Mouse (Mus musculus) brain, embryonic 14.5 days (tissue): Measurements from ENCODE around the gene Pglyrp1.

Source experiments
- CTCF ChIP-seq: fragments of 200-500 bp; IDR thresholded peaks from 2 replicates; pipeline ENCODE4 v1.5.1; 2012; ENCODE audit warnings: inconsistent platforms, mild to moderate bottlenecking, moderate library complexity, borderline replicate concordance; ENCODE audit not compliant: insufficient read depth, insufficient read length; ENCODE audit errors: extremely low read depth
- POLR2A ChIP-seq: fragments of 200-500 bp; IDR thresholded peaks from 2 replicates; pipeline ENCODE4 v1.6.1; 2012; ENCODE audit warnings: mild to moderate bottlenecking, inconsistent platforms, borderline replicate concordance; ENCODE audit not compliant: poor library complexity, insufficient read depth, insufficient read length, severe bottlenecking; ENCODE audit errors: extremely low read depth

DNA sequence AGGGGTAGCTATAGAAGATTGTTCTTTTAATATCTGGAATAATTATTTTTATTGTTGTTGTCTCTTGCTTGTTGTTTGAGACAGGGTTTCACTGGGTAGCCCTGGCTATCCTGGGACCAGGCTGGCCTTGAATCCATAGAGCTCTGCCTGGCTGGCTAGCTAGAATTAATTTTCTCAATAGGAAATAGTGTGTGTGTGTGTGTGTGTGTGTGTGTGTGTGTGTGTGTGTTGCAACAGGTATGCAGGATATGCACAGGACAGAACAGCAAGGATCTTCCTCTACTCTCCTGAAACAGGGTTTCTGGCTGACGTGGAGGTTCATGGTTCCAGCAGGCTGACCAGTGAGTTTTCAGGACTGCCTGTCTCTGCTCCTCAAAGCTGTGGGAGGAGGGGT, 30.0 kb upstream of the Pglyrp1 start:
- no peak for TF ChIP-seq CTCF
- TF ChIP-seq POLR2A, result no peak
